Mouse (Mus musculus) CH12.LX (cell line): ENCODE data around the gene Gm28729. TPM values are rescaled to one million over a fixed set of nuclear protein-coding genes. Genes with fewer than 3 reads are reported as not detected.

ENCODE experiments used
- DNase-seq: peaks from one replicate; pipeline ENCODE4 v3.0.0-alpha.2; 2013; ENCODE audit errors: extremely low read depth
- H3K27ac ChIP-seq: 2 replicates; pipeline ENCODE4 v1.5.1; 2012; ENCODE audit warnings: low read depth, mild to moderate bottlenecking, control low read depth, moderate library complexity; ENCODE audit not compliant: insufficient read depth
- H3K27me3 ChIP-seq: replicated peaks from 2 replicates; pipeline ENCODE3; 2012; ENCODE audit warnings: inconsistent platforms
- H3K36me3 ChIP-seq, 2 experiments: replicated peaks in 1 of 2; 2 replicates each; pipeline versions ENCODE3 to v1.6.1; 2012; ENCODE audit warnings: inconsistent platforms in 1 of 2, low read length in 1 of 2, mild to moderate bottlenecking in 1 of 2, mixed read lengths in 1 of 2, moderate library complexity in 1 of 2; ENCODE audit not compliant: control insufficient read depth in 1 of 2, insufficient read depth in 1 of 2
- H3K4me1 ChIP-seq, 2 experiments: 2 replicates each; pipeline ENCODE4 v1.6.1; 2012; ENCODE audit warnings: inconsistent platforms in 1 of 2, moderate library complexity in 1 of 2; ENCODE audit not compliant: insufficient read depth in 2 of 2, control insufficient read depth in 1 of 2
- H3K4me2 ChIP-seq: 2 replicates; pipeline ENCODE4 v1.6.1; 2012; ENCODE audit warnings: low read depth, mild to moderate bottlenecking, control low read depth; ENCODE audit not compliant: poor library complexity, insufficient read depth, severe bottlenecking
- H3K4me3 ChIP-seq, 3 experiments: fragments of 150-350 bp in 1 of 3; sonication (generic) in 1 of 3; replicated peaks in 1 of 3; 2 replicates each; pipeline versions ENCODE3 to v1.5.1; 2011 to 2012; ENCODE audit warnings: low read depth in 2 of 3, low read length in 2 of 3, mild to moderate bottlenecking in 2 of 3, moderate library complexity in 2 of 3, control low read depth in 1 of 3, improper control_type of control experiment in 1 of 3, inconsistent platforms in 1 of 3, mixed read lengths in 1 of 3; ENCODE audit not compliant: poor library complexity in 1 of 3
- H3K79me2 ChIP-seq: replicated peaks from 2 replicates; pipeline ENCODE4 v1.6.1; 2012; ENCODE audit warnings: mild to moderate bottlenecking, moderate library complexity; ENCODE audit not compliant: control insufficient read depth, poor library complexity, insufficient read depth, severe bottlenecking; ENCODE audit errors: extremely low read depth
- H3K9ac ChIP-seq: 2 replicates; pipeline ENCODE4 v1.6.1; 2012; ENCODE audit warnings: low read depth, mild to moderate bottlenecking, control low read depth, moderate library complexity; ENCODE audit not compliant: insufficient read depth
- H3K9me3 ChIP-seq: replicated peaks from 2 replicates; pipeline ENCODE3; 2012; ENCODE audit warnings: low read length, inconsistent platforms, mixed read lengths
- BHLHE40 ChIP-seq: IDR thresholded peaks from 2 replicates; pipeline ENCODE4 v1.6.1; 2011; ENCODE audit warnings: mild to moderate bottlenecking, low read depth, low read length, improper control_type of control experiment
- CHD1 ChIP-seq: IDR thresholded peaks from 2 replicates; pipeline ENCODE4 v1.6.1; 2012; ENCODE audit warnings: low read depth, low read length, improper control_type of control experiment, inconsistent platforms
- E2F4 ChIP-seq: IDR thresholded peaks from 2 replicates; pipeline ENCODE4 v1.6.1; 2011; ENCODE audit warnings: low read depth, low read length, improper control_type of control experiment; ENCODE audit not compliant: insufficient replicate concordance
- EP300 ChIP-seq: IDR thresholded peaks from 2 replicates; pipeline ENCODE4 v1.6.1; 2011; ENCODE audit warnings: low read length, improper control_type of control experiment
- ETS1 ChIP-seq: conservative IDR thresholded peaks from 2 replicates; pipeline ENCODE4 v1.6.1; 2012; ENCODE audit warnings: low read depth, mild to moderate bottlenecking, inconsistent platforms, low read length, improper control_type of control experiment, moderate library complexity
- GABPA ChIP-seq: IDR thresholded peaks from 2 replicates; pipeline ENCODE4 v1.6.1; 2012; ENCODE audit warnings: low read depth, low read length, improper control_type of control experiment, inconsistent platforms; ENCODE audit not compliant: insufficient replicate concordance
- IRF4 ChIP-seq: IDR thresholded peaks from 2 replicates; pipeline ENCODE4 v1.6.1; 2014; ENCODE audit warnings: low read depth, mild to moderate bottlenecking, inconsistent platforms, low read length, improper control_type of control experiment
- JUN ChIP-seq: IDR thresholded peaks from 2 replicates; pipeline ENCODE4 v1.6.1; 2011; ENCODE audit warnings: low read depth, mild to moderate bottlenecking, low read length, improper control_type of control experiment, moderate library complexity; ENCODE audit not compliant: insufficient read depth
- MAX ChIP-seq: IDR thresholded peaks from 2 replicates; pipeline ENCODE4 v1.6.1; 2011; ENCODE audit warnings: low read length, improper control_type of control experiment
- MAZ ChIP-seq: IDR thresholded peaks from 2 replicates; pipeline ENCODE4 v1.6.1; 2012; ENCODE audit warnings: low read depth, mild to moderate bottlenecking, inconsistent platforms, low read length, improper control_type of control experiment, moderate library complexity
- MEF2A ChIP-seq: IDR thresholded peaks from 2 replicates; pipeline ENCODE4 v1.6.1; 2014; ENCODE audit warnings: low read depth, mild to moderate bottlenecking, inconsistent platforms, low read length, improper control_type of control experiment, borderline replicate concordance
- MXI1 ChIP-seq: IDR thresholded peaks from 2 replicates; pipeline ENCODE4 v1.6.1; 2011; ENCODE audit warnings: mild to moderate bottlenecking, low read depth, low read length, improper control_type of control experiment
- NRF1 ChIP-seq: IDR thresholded peaks from 2 replicates; pipeline ENCODE4 v1.6.1; 2014; ENCODE audit warnings: low read depth, mild to moderate bottlenecking, inconsistent platforms, low read length, improper control_type of control experiment, moderate library complexity
- POLR2AphosphoS2 ChIP-seq: IDR thresholded peaks from 2 replicates; pipeline ENCODE4 v1.6.1; 2011; ENCODE audit warnings: low read depth, low read length, improper control_type of control experiment
- SIN3A ChIP-seq: IDR thresholded peaks from 2 replicates; pipeline ENCODE4 v1.6.1; 2012; ENCODE audit warnings: low read length, improper control_type of control experiment, inconsistent platforms
- TBP ChIP-seq: conservative IDR thresholded peaks from 2 replicates; pipeline ENCODE4 v1.6.1; 2011; ENCODE audit warnings: low read depth, low read length, improper control_type of control experiment
- TCF12 ChIP-seq: IDR thresholded peaks from 2 replicates; pipeline ENCODE4 v1.6.1; 2014; ENCODE audit warnings: low read depth, mild to moderate bottlenecking, inconsistent platforms, low read length, improper control_type of control experiment
- UBTF ChIP-seq: IDR thresholded peaks from 2 replicates; pipeline ENCODE4 v1.6.1; 2012; ENCODE audit warnings: low read depth, mild to moderate bottlenecking, inconsistent platforms, low read length, improper control_type of control experiment, moderate library complexity
- USF1 ChIP-seq: IDR thresholded peaks from 2 replicates; pipeline ENCODE4 v1.6.1; 2014; ENCODE audit warnings: low read depth, mild to moderate bottlenecking, inconsistent platforms, low read length, improper control_type of control experiment
- ZKSCAN1 ChIP-seq: IDR thresholded peaks from 2 replicates; pipeline ENCODE4 v1.6.1; 2012; ENCODE audit warnings: low read depth, inconsistent platforms, low read length, improper control_type of control experiment, borderline replicate concordance
- ZNF384 ChIP-seq: IDR thresholded peaks from 2 replicates; pipeline ENCODE4 v1.6.1; 2012; ENCODE audit warnings: low read depth, low read length, improper control_type of control experiment, inconsistent platforms
- dilution Hi-C: fragments of 300-500 bp; cut with MboI; formaldehyde crosslinking; loops from 2 replicates; pipeline ENCODE4 v1.14.3; 2020; ENCODE audit warnings: low sequenced_read_pairs; ENCODE audit not compliant: extremely low pct_unique_long_range_greater_than_20kb, extremely low pct_ligation_motif_present
- in situ Hi-C: fragments of 300-500 bp; cut with MboI; formaldehyde crosslinking; loops from 3 replicates; pipeline ENCODE4 v1.14.3; 2019; ENCODE audit warnings: low sequenced_read_pairs, low pct_ligation_motif_present, low pct_unique_long_range_greater_than_20kb, mixed read lengths
- polyA plus RNA-seq: library from polyadenylated mRNA; unstranded; fragments of >175 nt; gene quantifications from 2 replicates; pipeline ENCODE4 v1.2.1, GENCODE M21; 2012; ENCODE audit warnings: low read depth; ENCODE audit not compliant: insufficient read length
- total RNA-seq, 2 experiments: library from RNA; depleted of rRNA; stranded (reverse); fragments of 300-350 nt in 1 of 2; fragments of >200 nt in 1 of 2; gene quantifications; 2 replicates each; pipeline ENCODE4 v1.2.3; 2012 to 2014

The Gm28729 gene
- total and polyA plus RNA-seq, 3 experiments: not detected

DNA sequence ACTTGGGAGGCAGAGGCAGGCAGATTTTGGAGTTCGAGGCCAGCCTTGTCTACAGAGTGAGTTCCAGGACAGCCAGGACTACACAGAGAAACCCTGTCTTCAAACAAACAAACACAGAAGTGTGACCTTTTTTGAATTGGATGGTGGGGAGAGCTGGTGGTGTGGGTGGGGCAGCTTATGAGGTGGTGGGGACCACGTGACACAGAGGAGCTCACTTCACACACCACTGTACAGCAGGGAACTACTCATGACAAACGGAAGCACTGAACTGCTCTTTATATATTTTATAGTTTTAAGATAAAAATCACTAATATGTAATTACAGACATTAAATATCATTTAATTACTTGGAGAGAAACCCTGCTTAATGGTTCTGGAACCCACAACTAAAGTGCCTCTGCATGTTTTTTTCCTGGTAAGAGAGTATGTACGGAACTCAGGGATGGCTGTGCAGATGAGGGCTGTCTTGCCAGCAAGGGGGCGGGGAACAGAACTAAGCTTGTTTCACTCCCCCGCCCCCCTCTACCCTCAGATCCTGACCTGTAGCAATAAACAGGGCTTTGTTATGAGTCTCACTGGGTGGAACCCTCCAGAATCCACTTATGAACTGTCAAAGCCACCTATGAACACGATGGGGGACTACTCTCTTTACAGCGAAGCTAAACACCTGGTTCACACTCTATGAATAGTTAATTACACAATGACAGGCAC is 55.4 kb downstream of the Gm28729 start:
- in situ Hi-C loops: no loop called here
- Histone ChIP-seq H3K36me3 (peaks cover 26 to 67% of the 10 kb centered on the region in 2 experiments), H3K27me3 (no peaks in the 10 kb centered on the region), H3K4me1 (no peaks in the 10 kb centered on the region), H3K4me3 (no peak overlapping the region), H3K9ac (no peak overlapping the region), H3K79me2 (peaks cover 12% of the 10 kb centered on the region), H3K9me3 (no peaks in the 10 kb centered on the region), H3K4me2 (no peak overlapping the region), H3K27ac (no peak overlapping the region)
- TF ChIP-seq BHLHE40: no peak
- no peak for TF ChIP-seq CHD1
- TF ChIP-seq POLR2AphosphoS2: 0 out of 2 replicates have a peak, but pooled peaks have one; percentile 61
- no peak for DNase-seq
- dilution Hi-C loops: no loop called here

- Histone ChIP-seq H3K36me3 (peaks cover 11 to 46% of the 10 kb centered on the region in 2 experiments), H3K9ac (no peak overlapping the region), H3K9me3 (peaks cover 9% of the 10 kb centered on the region), H3K27me3 (no peaks in the 10 kb centered on the region), H3K79me2 (no peaks in the 10 kb centered on the region), H3K4me1 (no peaks in the 10 kb centered on the region), H3K4me3 (no peak overlapping the region), H3K27ac (no peak overlapping the region), H3K4me2 (no peak overlapping the region)
- no peak for DNase-seq
- dilution Hi-C loops (no loop called here), in situ Hi-C loops (no loop called here)
- no peak for TF ChIP-seq MAZ
- no peak for TF ChIP-seq GABPA
- no peak for TF ChIP-seq E2F4
- no peak for TF ChIP-seq TCF12
- TF ChIP-seq USF1: no peak
- TF ChIP-seq EP300: no peak
- no peak for TF ChIP-seq MXI1
- TF ChIP-seq IRF4: no peak
- TF ChIP-seq CHD1: no peak
- no peak for TF ChIP-seq SIN3A
- TF ChIP-seq UBTF: no peak
- TF ChIP-seq NRF1: no peak
- TF ChIP-seq ZKSCAN1: no peak
- TF ChIP-seq TBP: no peak
- TF ChIP-seq MAX: no peak
- TF ChIP-seq JUN: no peak
- TF ChIP-seq ZNF384: no peak
- TF ChIP-seq MEF2A: no peak
- no peak for TF ChIP-seq ETS1
Observed at GRCm38 (mm10) chr9:96463708-96464107, 61.4 kb downstream of the Gm28729 start.
